Mouse (Mus musculus) naive thymus-derived CD4-positive, alpha-beta T cell, adult 2 months (primary cell): ENCODE data around the gene Aox2.

Experiments
- DNase-seq: peaks from one replicate; pipeline ENCODE4 v3.0.0-alpha.2; 2011; ENCODE audit warnings: low read depth

The Aox2 gene

GRCm38 (mm10) chr1:58288091-58288490 is 10.0 kb downstream of the Aox2 start:
- no peak for DNase-seq

GRCm38 (mm10) chr1:58289863-58290469 is 11.8 kb downstream of the Aox2 start:
- no peak for DNase-seq

- DNase-seq: no peak
Observed at GRCm38 (mm10) chr1:58291394-58292300, 13.5 kb downstream of the Aox2 start.

- no peak for DNase-seq
Observed at GRCm38 (mm10) chr1:58294730-58295129, 16.6 kb downstream of the Aox2 start.

- peak; percentile 87 for DNase-seq
Observed at GRCm38 (mm10) chr1:58296278-58296677, 18.2 kb downstream of the Aox2 start.

- DNase-seq: peak; percentile 9
Observed at GRCm38 (mm10) chr1:58296821-58297220, 18.7 kb downstream of the Aox2 start.

GRCm38 (mm10) chr1:58298347-58298746 is 20.2 kb downstream of the Aox2 start:
- peak; percentile 5 for DNase-seq

- DNase-seq: peak; percentile 85
Observed at GRCm38 (mm10) chr1:58301073-58301472, 22.9 kb downstream of the Aox2 start.

GRCm38 (mm10) chr1:58302015-58302414 is 23.9 kb downstream of the Aox2 start:
- peak; percentile 6 for DNase-seq

GRCm38 (mm10) chr1:58303009-58303408 is 24.9 kb downstream of the Aox2 start:
- DNase-seq: peak; percentile 3

- DNase-seq: peak; percentile 74
Observed at GRCm38 (mm10) chr1:58303726-58304125, 25.6 kb downstream of the Aox2 start.

- DNase-seq: peak; percentile 74
Observed at GRCm38 (mm10) chr1:58304296-58304695, 26.2 kb downstream of the Aox2 start.

- no peak for DNase-seq
Observed at GRCm38 (mm10) chr1:58307181-58307580, 29.1 kb downstream of the Aox2 start.

- no peak for DNase-seq
Observed at GRCm38 (mm10) chr1:58308594-58308993, 30.5 kb downstream of the Aox2 start.

GRCm38 (mm10) chr1:58309853-58310252 is 31.7 kb downstream of the Aox2 start:
- DNase-seq: peak; percentile 5

GRCm38 (mm10) chr1:58311221-58311864 is 33.2 kb downstream of the Aox2 start:
- peak; percentile 90 for DNase-seq

- DNase-seq: no peak
Observed at GRCm38 (mm10) chr1:58313173-58313572, 35.0 kb downstream of the Aox2 start.

GRCm38 (mm10) chr1:58315532-58315931 is 37.4 kb downstream of the Aox2 start:
- peak; percentile 70 for DNase-seq

GRCm38 (mm10) chr1:58333222-58333621 is 55.1 kb downstream of the Aox2 start:
- no peak for DNase-seq

GRCm38 (mm10) chr1:58339901-58340300 is 61.8 kb downstream of the Aox2 start:
- DNase-seq: no peak

GRCm38 (mm10) chr1:58341576-58341975 is 63.5 kb downstream of the Aox2 start:
- DNase-seq: no peak

GRCm38 (mm10) chr1:58343861-58344260 is 65.7 kb downstream of the Aox2 start:
- DNase-seq: no peak

- DNase-seq: no peak
Observed at GRCm38 (mm10) chr1:58344570-58344969, 66.4 kb downstream of the Aox2 start.
